Mouse (Mus musculus): ENCODE data around the gene Coq7. TPM values are rescaled to one million over a fixed set of nuclear protein-coding genes. Genes with fewer than 3 reads are reported as not detected.

Gene Coq7
- polyA plus RNA-seq, 1 experiment: 51.6 TPM

- DNase-seq (ENCODE audit: low read depth): no peak
Measured at GRCm38 (mm10) chr7:118461400-118462136, 71.6 kb downstream of the Coq7 start.

Other genes starting within 250 kb of the Coq7 start
- gene Syt17, start 85.1 kb downstream of the Coq7 start, polyA plus RNA-seq (2012; rRNA removed): 0.62 and 0.69 TPM in 2 replicates
- gene Itpripl2, start 41.4 kb downstream of the Coq7 start, polyA plus RNA-seq (2012; rRNA removed): 8.6 and 8.9 TPM in 2 replicates
- gene Tmc7, start 51.4 kb upstream of the Coq7 start, polyA plus RNA-seq (2012; rRNA removed): 1.3 and 1.5 TPM in 2 replicates
- gene Tmc5, start 63.9 kb upstream of the Coq7 start, polyA plus RNA-seq (2012; rRNA removed): 21.6 and 26.3 TPM in 2 replicates
- gene Gde1, start 172.4 kb upstream of the Coq7 start, polyA plus RNA-seq (2012; rRNA removed): 118 and 129 TPM in 2 replicates
- 3.2 and 4.4 TPM in 2 replicates for gene Ccp110, start 179.2 kb upstream of the Coq7 start, polyA plus RNA-seq (2012; rRNA removed)
- 52.2 and 53.7 TPM in 2 replicates for gene Vps35l, start 206.9 kb upstream of the Coq7 start, polyA plus RNA-seq (2012; rRNA removed)

Measured in gonadal fat pad, adult 2 months (tissue).